Mouse (Mus musculus): ENCODE results near the gene Mlycd.

Gene Mlycd

GRCm38 (mm10) chr8:119400904-119401303 is 6.2 kb downstream of the Mlycd start:
- DNase-seq (ENCODE audit: low read depth, low spot score) = no peak

DNA sequence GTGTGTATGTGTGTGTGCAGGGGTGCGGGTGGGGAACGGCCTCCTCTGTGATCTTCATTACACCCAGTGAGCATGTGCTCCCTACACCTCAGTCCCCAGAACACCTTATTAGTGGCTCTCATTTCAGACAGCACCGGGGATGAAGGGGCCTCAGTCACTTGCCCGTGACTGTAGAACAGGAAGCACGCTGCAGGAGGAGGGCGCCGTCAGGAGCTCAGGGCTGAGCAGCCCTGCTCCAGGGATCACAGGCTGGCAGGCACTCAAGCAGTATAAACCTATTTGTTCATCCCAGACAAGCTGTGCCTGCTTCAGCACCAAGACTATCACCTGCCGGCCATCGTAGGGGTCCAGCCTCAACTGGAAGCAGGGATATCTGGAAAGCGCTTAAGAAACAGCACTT is 9.2 kb downstream of the Mlycd start:
- DNase-seq (ENCODE audit: low read depth, low spot score) = no peak

DNA sequence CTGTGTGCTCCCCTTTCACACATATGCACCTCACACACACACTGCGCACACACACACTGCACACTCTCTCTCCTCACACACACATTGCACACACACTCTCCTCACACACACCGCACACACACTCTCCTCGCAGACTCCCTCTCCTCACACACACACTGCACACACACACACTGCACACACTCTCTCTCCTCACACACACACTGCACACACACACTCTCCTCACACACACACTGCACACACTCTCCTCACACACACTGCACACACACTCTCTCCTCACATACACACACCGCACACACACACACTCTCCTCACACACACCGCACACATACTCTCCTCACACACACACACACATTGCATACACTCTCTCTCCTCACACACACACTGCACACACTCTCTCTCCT is 10.0 kb downstream of the Mlycd start:
- DNase-seq (ENCODE audit: low read depth, low spot score) = no peak

GRCm38 (mm10) chr8:119408311-119408710 is 13.6 kb downstream of the Mlycd start:
- no peak for DNase-seq (ENCODE audit: low read depth, low spot score)

DNA sequence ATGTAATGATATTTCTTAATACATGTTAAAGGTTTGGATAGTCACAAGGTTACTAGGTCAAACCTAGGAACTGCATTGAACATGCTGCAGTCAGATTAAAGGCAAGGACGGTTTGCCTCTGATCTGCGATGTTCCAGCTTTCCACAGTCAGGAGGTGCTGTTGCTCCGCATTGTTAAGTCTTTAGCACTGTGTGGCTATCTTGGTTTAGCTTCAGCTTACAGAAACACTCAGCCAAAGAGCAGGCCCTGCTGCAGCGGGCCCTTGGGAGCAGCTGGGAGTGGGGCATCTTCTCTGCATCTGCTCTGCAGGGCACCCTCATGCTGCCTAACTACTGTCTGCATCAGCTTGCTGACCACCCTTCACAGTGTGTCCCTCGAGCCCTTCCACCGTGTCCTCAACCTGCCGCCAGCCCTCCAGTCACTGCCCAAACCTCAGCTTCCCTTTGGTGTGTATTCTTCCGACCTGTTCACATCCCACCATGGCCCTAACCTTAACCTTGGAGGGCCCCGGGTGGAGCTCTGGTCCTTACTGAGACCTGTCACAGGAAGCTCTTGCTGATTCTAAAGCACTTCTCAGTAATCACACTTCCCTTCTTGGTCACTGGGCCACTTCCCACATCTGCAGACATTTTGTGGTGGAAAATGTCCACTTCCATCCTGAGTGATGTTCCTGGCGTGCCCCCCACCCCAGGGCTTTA is 17.5 kb downstream of the Mlycd start:
- no peak for DNase-seq (ENCODE audit: low read depth, low spot score)

- peak; percentile 78 for DNase-seq (ENCODE audit: low read depth, low spot score)
These were observed 18.2 kb downstream of the Mlycd start for GRCm38 (mm10) chr8:119412735-119413498.

DNA sequence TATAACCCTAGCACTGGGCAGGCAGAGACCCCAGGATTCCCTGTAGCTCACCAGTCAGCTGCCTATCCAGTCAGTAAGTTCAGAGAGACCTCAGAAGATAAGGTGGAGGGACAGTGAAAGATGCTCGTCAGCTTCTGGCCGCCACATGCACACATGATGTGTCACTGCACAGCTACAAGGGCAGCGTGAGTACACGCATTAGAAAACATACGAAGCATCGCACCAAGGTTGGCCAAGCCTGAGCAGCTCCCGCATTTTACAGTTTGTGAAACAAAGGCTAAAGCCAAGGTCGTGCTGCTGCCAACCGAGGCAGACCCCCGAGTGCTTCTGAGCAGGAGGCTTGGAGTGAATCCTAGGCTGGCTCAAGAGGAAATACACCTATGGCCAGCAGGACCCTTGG is 18.9 kb downstream of the Mlycd start:
- no peak for DNase-seq (ENCODE audit: low read depth, low spot score)

DNA sequence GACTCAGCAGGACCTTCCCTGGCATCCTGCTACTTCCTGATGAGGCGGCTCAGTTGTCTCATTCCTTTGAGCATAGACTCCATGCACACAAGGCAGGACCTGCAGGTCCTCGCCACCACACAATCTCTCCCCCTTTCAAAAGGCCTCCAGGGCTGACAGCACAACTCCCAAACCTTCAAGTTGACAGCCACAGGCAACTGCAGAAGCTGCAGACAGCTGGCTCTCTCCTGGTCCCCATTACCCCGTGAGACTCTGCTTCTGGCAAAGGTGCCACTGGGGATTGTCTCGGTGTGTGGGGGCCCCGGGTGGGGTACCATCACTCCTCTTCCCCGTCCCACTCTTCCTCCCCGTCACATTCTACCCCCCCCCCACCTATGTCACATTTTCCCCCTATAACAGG is 25.6 kb downstream of the Mlycd start:
- DNase-seq (ENCODE audit: low read depth, low spot score) = no peak

DNA sequence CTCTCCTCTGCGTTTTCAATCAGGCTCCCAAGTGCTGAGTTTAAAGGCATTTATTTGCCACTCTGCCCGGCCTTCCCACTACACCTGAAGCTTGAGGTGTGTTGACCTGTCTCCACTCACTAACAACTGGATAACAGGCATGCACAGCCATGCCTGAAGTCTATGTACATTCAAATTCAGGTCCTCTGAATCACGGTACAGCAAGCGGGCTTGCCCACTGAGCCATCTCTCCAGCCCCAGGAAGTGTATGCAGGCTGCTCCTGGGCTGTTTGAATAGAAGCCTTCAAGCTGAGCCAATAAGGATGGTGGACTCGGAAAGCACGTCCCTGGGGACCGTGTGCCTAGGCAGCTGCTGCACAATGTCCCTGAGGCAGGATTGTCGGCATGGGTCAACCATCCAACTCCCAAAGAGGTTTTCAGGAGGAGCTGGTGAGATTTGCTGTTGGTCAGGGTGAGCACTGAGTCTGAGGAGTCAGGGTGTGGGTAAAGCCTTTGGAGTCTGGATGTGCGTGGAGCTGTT is 27.0 kb downstream of the Mlycd start:
- no peak for DNase-seq (ENCODE audit: low read depth, low spot score)

DNA sequence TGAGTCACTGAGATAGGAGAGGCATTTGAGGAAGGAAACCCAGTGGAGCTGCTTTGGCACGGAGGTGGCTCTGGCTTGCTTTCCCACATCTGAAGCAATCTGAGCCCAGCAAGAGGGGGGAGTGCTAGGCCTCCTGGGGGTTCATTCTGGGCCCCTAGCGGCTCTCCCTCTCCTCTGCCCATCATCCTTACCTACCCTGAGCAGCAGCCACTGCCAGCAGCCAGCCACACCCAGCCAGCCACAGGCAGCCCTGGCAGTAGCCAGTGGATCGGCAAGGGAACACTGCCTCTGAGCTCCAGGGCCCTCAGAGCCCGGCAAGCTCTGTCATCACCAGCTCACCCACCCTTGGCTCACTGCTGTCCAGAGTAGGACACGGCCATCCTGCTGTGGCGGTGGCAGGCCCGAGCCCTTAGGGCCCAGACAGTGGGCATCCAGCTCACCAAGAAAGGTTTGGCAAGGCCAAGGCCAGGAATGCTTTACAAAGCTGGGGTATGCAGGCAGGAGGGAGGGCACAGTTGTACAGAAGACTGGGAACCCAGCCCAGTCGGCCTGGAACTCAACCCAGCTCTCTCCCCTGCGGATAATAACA is 27.5 kb downstream of the Mlycd start:
- peak; percentile 33 for DNase-seq (ENCODE audit: low read depth, low spot score)

GRCm38 (mm10) chr8:119423631-119424141 is 29.0 kb downstream of the Mlycd start:
- peak; percentile 95 for DNase-seq (ENCODE audit: low read depth, low spot score)

DNA sequence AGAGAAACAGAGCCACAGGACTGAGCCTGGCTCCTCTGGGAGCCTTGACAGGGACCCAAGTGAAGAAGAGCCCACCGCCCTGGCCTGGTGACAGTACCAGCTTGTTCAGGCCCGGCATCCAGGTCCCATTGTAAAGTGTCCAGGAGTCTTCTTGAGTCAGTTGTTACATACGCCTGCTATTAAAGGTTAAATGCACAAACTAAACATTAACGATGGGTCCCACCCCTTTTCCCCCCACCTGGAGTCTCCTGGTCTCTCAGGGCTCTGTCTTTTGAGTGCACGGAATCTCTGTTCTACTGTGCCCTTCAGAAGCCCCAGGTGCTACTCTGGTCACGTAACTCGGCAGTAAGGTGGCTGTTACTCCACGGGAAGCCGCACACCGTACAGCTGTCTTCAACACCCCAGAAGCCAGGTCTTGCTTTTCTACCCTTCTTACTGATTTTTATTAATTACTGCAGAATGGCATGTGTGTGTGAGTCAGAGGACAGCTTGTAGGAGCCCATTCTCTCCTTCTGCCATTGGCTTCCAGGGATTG is 29.6 kb downstream of the Mlycd start:
- no peak for DNase-seq (ENCODE audit: low read depth, low spot score)

- DNase-seq (ENCODE audit: low read depth, low spot score) = peak; percentile 60
These were observed 30.1 kb downstream of the Mlycd start for GRCm38 (mm10) chr8:119424740-119425139.

DNA sequence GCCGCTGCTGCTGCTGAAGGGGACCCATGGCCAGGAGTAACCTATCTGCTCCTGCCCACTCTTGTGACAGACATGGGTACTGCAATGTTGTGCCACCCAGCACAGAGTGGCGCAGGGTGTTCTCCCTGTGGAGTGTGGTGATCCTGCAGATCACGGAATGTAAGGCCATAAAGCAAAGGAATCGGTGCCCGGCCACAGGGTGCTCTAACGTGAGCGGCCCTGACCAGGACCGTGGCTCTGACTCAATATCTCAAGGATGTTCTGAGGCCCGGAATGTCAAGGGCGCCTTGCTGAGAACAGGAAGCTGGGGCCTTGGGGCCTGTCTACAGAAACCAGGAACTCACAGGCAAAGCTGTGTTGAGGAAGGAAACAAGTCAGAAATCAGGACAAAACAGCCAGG is 30.9 kb downstream of the Mlycd start:
- DNase-seq (ENCODE audit: low read depth, low spot score) = peak; percentile 56

DNA sequence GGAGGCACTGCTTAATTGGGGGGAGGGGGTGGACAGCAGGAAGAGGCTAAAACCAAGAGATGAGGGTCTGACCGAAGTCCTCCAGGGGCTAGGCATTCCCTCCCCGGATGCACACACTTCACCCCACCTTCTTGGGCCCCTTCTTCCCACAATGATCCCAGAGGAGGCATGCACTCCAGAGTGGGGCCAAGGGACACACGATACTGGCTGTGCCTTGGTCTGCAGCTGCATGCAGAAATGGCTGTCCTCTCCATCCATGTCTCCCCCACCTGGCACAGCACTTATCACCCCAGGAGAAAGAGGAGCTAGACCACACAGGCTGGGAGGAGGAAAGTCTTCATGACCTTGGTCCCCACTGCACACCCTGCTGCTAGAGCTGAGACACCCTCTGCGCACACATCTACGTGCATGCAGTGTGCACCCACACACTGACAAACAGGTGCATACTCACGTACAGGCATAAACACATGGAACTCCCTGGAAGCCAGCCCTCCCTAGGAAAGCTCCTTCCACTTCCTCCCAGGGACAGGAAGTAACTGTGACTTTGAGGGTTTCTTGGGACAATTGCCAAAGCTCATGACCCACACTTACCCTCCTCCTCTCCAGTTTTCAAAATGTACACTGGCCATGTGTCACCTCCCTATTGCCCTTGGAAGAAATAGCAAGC is 31.5 kb downstream of the Mlycd start:
- DNase-seq (ENCODE audit: low read depth, low spot score) = no peak

DNA sequence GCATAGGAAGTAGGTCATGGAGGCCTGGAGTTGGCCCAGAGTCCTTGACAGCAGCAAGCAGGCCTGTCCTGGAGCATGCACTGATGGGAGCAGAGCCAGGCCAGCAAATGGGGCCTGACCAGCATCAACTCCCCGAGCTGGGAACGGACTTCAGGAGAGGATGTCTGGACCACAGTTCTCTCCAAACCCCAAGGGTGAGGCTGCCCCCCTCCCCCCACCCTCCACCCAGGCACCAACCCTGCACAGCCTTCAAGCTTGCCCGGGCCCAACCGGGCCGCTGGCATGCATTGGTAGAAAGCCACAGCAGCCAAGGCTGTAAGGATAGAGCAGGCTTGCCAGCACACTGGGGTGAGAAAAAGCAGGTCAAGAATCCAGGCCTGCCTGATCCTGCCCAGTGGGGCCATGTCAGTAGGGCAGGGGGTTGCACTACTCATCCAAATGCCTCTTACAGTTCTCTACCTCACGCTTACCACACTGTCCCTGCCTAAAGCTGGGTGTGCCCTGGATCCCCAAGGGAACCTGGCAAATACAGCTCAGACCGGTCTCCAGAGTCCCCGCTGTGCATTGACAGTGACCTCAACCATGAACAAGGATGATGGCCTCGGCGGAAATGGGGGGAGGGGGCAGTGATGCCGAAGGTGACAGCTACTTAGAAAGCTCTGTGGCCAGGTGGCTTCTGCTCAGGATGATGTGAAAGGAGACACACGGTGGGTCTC is 33.1 kb downstream of the Mlycd start:
- no peak for DNase-seq (ENCODE audit: low read depth, low spot score)

DNA sequence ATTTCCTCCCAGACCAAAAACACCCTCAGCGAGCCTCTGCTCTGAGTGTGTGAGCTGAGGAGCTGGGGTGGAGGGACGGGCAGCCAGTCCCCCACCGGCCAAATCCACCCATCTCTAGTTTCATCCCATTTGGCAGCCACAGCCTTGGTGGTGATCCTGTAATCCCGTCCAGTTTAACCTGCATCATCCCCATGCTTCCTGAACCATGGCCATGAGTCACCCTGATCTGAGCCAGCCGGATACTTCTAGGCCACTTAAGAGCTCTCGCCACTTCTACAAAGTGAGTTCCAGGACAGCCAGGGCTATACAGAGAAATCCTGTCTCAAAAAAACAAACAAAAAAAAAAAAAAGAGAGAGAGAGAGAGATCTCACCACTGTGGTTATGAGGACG is 33.7 kb downstream of the Mlycd start:
- no peak for DNase-seq (ENCODE audit: low read depth, low spot score)

DNA sequence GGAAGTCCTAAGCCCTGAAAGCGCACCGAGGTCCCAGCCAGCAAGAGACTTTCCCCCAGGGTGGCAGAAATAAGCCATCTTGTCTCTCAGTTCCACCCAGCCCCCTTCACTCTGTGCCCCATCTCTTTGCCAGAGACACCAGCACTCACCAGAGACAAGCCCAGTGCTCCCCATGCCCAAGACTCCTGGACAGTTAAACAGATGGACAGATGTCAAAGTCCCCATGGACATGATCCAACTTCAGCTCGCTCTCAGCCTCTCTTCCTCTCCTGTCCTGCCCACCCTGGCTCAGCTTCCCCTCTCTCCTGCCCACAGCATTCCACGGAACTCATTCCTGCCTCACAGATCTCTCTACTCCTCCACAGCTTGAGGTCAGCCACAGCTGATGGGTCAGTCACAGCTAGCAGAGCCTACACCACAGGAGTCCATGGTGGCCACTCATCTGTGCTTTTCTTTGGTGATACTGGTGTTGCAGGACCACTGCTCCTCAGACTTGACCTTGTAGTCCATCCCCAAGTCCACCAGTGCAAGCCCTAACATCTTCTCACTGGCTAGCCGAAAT is 34.2 kb downstream of the Mlycd start:
- no peak for DNase-seq (ENCODE audit: low read depth, low spot score)

DNA sequence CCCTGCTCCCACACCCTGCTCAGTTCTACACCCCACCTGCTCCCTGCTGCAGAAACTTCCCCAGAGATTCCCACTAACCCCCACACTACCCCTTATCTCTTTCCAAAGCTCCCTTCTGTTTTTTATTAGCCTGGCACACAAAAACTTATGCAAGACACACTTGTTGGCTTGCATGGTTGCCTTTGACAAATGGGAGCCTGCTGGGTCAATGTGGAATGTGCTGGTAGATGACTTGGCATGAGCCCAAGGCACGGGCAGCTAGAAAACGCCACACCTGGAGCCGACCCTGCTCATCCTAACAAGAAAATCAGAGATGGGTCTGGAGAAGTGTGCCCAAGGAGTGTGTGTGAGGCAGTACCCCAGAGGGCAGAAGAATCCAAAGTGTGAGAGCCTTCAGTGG is 34.9 kb downstream of the Mlycd start:
- no peak for DNase-seq (ENCODE audit: low read depth, low spot score)

DNA sequence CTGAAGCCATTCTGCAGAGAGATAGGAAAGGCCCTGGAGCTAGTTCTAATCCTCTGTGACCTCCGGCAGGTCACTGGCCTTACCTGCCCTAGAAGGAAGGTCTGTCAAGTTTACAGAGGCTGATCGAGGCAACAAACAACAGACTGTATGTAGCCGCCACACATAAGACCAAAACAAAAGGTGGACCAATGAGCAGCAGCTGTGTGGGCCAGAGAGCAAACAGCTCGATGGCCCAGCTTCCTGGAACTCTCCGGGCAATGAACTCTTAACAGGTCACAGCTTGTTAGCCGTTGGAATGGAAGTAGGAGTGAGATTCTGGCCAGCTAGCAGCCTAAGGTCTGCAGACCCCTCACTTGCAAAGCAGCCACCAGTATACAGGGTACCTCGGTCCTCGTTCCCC is 35.6 kb downstream of the Mlycd start:
- no peak for DNase-seq (ENCODE audit: low read depth, low spot score)

DNA sequence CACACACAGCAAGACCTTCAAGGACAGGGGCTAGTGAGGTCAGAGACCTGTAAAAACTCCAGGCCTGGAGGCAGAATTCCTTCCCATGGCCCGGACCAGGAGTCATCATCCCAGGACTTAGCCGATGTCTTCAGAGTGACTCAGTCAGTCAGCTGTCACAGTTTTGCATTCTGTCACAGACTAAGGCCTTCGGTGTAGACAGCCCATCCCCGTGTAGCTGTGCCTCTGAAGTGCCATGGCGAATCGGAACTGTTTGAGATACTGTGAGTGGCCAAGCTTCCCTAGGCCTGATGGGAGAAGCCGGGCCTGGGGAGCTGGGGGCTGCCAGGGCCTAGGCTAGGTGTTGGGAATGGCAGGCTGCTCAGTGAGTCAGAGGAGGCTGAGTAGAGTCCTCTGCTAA is 36.0 kb downstream of the Mlycd start:
- DNase-seq (ENCODE audit: low read depth, low spot score) = no peak
